Mouse (Mus musculus) testis, adult 2 months (tissue): Measurements from ENCODE around the gene Ntng2.

ENCODE experiments used
- CTCF ChIP-seq: fragments of 200-500 bp; IDR thresholded peaks from 2 replicates; pipeline ENCODE4 v1.5.1; 2012; ENCODE audit warnings: low read depth, mild to moderate bottlenecking, inconsistent platforms, low read length, moderate library complexity; ENCODE audit not compliant: control insufficient read depth, insufficient read depth, insufficient replicate concordance
- POLR2A ChIP-seq: fragments of 200-500 bp; IDR thresholded peaks from 2 replicates; pipeline ENCODE4 v1.6.1; 2012; ENCODE audit warnings: low read depth, mild to moderate bottlenecking, inconsistent platforms, low read length, moderate library complexity; ENCODE audit not compliant: control insufficient read depth

GRCm38 (mm10) chr2:29246275-29246674, 6.5 kb downstream of the Ntng2 start:
- TF ChIP-seq POLR2A (no peak), CTCF (no peak)
